Mouse (Mus musculus): Measurements from ENCODE around the gene Cemip2.

DNA sequence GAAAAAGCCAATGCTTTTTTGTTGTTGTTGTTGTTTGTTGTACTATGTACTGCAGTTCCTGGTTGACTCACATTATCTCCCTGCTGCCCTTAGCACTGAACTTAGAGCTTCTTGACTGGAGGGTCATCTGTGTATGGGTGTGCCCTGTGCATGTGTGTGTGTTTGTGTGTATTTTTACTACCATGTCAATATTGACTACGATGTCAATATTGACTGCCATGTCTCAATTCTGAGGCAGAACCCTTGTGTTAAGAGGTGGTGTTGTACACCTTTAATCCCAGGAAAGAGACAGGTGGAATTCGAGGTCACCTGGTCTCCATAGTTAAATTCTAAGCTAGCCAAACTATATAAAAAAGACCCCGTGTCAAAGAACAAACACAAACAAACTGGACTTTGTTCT lies 5.6 kb downstream of the Cemip2 start:
- TF ChIP-seq CTCF (IDR thresholded peaks at IDR 0.05; ENCODE audit: control insufficient read depth, insufficient read depth, insufficient replicate concordance, low read depth, low read length), result no peak
- no peak for TF ChIP-seq POLR2A (IDR thresholded peaks at IDR 0.05; ENCODE audit: control insufficient read depth, low read depth, low read length)
